Mouse (Mus musculus) bone marrow, adult 2 months (tissue): ENCODE results near the gene Slc4a11. TPM values are rescaled to one million over a fixed set of nuclear protein-coding genes. Genes with fewer than 3 reads are reported as not detected.

Source experiments
- H3K27ac ChIP-seq: fragments of 200-500 bp; 2 replicates; pipeline ENCODE4 v1.5.1; 2012; ENCODE audit warnings: low read depth, mild to moderate bottlenecking, control low read depth, inconsistent platforms, low read length; ENCODE audit not compliant: control insufficient read depth, poor library complexity, insufficient read depth
- H3K4me1 ChIP-seq: fragments of 200-500 bp; 2 replicates; pipeline ENCODE4 v1.6.1; 2011; ENCODE audit warnings: low read length; ENCODE audit not compliant: control insufficient read depth, insufficient read depth
- H3K4me3 ChIP-seq: fragments of 200-500 bp; replicated peaks from 2 replicates; pipeline ENCODE3; 2011; ENCODE audit warnings: mild to moderate bottlenecking, low read depth, low read length, control low read depth; ENCODE audit not compliant: control insufficient read depth
- CTCF ChIP-seq: fragments of 200-500 bp; IDR thresholded peaks from 2 replicates; pipeline ENCODE4 v1.5.1; 2011; ENCODE audit warnings: low read length, control low read depth; ENCODE audit not compliant: control insufficient read depth, insufficient read depth
- POLR2A ChIP-seq: fragments of 200-500 bp; IDR thresholded peaks from 2 replicates; pipeline ENCODE4 v1.6.1; 2011; ENCODE audit warnings: low read depth, mild to moderate bottlenecking, control low read depth, low read length, borderline replicate concordance; ENCODE audit not compliant: control insufficient read depth
- WGBS: fragments of 180-500 bp; shearing (Covaris S2); methylation state at CpG from one replicate; pipeline ENCODE4 v1.1.7; 2018; 5-methylcytosine and 5-hydroxymethylcytosine counted together
- polyA plus RNA-seq: library from polyadenylated mRNA; stranded (reverse); fragments of >200 nt; gene quantifications from 2 replicates; pipeline ENCODE4 v1.2.4, GENCODE M21; 2011; ENCODE audit warnings: low replicate concordance; ENCODE audit not compliant: missing spikeins, insufficient read depth, insufficient read length

Gene Slc4a11
- 0.54 and 2.5 TPM in 2 replicates for polyA plus RNA-seq

DNA sequence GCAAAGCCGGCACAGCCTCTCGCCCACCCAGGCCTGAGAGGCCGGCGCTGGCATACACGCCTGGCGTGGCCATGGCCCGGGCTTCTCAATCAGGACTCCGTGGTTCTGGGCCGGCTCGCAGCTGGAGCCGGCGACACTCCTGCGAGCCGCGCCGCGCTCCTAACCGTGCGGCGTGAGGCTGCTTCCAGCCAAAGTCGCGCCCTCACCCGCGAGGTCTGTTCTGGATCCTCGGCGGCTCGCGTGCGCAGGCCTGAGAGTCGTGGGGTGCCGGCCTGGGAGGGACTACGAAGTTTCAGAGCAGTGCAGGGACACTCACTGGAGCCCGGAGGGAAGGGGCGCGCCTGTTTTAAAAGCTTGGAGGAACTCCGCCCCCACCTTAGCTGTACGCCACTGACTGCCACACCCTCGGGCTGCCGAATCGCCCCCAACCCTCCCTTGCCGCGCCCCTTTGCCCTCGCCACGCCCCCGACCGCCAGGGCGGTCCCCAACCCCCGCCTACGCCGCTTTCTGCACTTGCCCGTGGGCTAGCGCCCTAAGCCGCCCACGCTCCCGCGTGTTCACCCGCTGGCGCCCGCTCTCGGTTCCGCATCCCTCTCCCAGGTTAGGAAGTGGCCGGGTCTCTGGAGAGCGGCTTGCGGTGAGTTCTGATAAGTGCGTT is at the start of gene Slc4a11:
TSS of gene Slc4a11 (minus strand) at position 367 of the 658 bp plus-strand sequence.
- peak within 1 kb of the TSS; percentile 14 for H3K4me3 ChIP-seq
- TF ChIP-seq CTCF (no peak), POLR2A (no peak; the same call in 1 of the 2 replicates)
- H3K4me1 ChIP-seq = no peaks in the 10 kb centered on the region
- H3K27ac ChIP-seq = no peak within 1 kb of the TSS
- under 1% methylated on average over 65 of the region's 65 CpGs for WGBS

DNA sequence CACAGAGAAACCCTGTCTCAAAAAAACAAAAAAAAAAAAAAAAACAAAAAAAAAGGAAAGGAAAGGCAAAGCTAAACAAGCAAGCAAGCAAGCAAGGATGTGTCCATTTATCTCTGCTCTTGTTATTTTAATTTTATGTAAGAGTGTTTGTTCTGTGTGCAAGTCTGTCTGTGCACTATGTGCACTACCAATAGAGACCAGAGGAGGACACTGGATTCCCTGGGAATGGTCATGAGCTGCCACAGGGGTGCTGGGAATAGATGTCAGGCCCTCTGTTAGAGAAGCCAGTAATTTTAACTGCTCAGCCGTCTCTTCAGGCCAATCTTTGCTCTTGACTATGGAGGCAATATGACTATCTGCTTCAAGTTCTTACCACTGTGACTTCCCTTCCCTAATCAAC is 46.3 kb upstream of the Slc4a11 start:
- WGBS = 96% methylated on average over 1 of the region's 1 CpGs
- Histone ChIP-seq H3K4me3 (no peak overlapping the region), H3K27ac (no peak overlapping the region), H3K4me1 (no peaks in the 10 kb centered on the region; the same call in 1 of the 2 replicates)
- TF ChIP-seq POLR2A (no peak), CTCF (no peak)

DNA sequence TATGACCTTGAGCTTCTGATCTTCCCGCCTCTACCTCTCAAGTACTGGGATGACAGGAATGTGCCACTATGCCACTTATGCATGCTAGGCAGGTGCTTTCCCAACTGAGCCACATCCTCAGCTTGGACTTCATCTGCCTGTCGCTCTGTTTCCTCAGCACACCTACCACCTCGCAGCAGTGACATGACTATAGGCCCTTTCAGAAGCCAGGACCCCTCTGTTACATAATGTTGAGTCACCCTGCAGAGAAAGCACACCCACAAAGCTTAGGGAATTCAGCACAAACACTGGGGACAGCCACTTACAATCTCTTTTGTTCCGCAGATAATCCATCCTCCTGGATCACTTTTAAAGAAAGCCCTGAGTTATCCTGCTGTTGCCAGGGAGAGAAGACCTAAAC is 42.8 kb upstream of the Slc4a11 start:
- TF ChIP-seq CTCF = no peak
- TF ChIP-seq POLR2A = no peak
- Histone ChIP-seq H3K4me1 (no peaks in the 10 kb centered on the region; the same call in 1 of the 2 replicates), H3K4me3 (no peak overlapping the region), H3K27ac (no peak overlapping the region)
- 85% methylated on average over 4 of the region's 4 CpGs for WGBS

DNA sequence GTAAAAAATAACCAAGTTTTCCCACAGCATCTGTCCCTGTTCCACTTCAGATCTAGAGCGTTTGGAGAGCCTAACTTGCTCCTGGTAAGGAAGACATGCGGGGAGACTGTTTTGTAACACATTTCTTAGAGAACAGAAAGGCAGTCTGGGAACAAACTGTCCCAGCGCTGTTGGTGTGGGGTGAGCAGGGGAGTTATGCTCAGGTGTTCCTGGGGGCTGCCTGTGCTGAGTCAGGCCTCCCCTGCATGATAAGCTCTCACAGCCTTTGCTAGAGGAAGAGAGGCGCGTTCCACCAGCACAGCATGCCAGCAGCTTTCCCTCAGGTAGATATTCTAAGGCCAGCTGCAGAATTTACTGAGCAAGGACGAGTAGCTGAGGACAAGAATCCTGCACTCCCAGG is 40.7 kb upstream of the Slc4a11 start:
- H3K4me1 ChIP-seq = no peaks in the 10 kb centered on the region; the same call in 1 of the 2 replicates
- TF ChIP-seq CTCF (no peak), POLR2A (no peak)
- 88% methylated on average over 6 of the region's 6 CpGs for WGBS
- no peak overlapping the region for H3K27ac ChIP-seq
- H3K4me3 ChIP-seq = no peak overlapping the region

DNA sequence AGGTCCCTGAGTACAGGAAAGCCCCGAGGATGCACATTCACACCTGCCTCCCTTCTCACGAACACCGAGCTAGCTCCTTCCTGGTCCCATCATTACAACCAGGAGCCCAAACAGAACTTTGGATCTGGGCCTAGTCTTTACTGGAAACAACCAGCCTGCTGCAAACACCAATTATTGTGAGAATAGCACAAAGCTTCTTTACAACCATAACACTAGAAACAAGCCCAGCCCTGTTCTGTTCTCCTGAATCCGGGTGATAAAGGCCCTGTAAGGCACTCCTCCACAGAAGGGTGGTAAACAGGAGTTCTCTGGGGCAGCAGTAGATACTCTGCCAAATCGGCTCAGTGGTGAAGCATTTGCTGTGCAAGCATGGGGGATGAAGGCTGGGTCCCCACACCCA is 38.0 kb upstream of the Slc4a11 start:
- no peak for TF ChIP-seq POLR2A
- TF ChIP-seq CTCF = no peak
- 90% methylated on average over 5 of the region's 5 CpGs for WGBS
- no peaks in the 10 kb centered on the region for H3K4me1 ChIP-seq
- H3K4me3 ChIP-seq = no peak overlapping the region
- no peak overlapping the region for H3K27ac ChIP-seq

DNA sequence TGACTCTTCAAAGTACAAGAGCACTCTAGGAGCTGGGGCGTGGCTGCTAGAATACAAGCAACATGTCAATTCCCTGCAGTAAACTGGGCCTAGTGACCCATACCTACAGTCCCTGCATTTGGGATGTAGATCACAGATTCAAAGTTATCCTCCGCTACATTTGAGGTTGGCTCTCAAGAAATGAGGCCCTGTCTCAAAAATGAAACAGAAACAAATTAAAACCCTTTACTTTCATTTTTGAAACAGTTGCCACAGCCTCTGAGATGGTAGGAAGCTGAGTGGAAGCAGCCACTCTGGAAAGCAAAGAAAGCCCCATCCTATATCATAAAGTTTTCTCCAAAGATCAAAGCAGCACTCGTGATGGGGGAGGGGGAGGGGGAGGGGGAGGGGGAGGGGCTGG is 36.1 kb upstream of the Slc4a11 start:
- 64% methylated on average over 3 of the region's 3 CpGs for WGBS

DNA sequence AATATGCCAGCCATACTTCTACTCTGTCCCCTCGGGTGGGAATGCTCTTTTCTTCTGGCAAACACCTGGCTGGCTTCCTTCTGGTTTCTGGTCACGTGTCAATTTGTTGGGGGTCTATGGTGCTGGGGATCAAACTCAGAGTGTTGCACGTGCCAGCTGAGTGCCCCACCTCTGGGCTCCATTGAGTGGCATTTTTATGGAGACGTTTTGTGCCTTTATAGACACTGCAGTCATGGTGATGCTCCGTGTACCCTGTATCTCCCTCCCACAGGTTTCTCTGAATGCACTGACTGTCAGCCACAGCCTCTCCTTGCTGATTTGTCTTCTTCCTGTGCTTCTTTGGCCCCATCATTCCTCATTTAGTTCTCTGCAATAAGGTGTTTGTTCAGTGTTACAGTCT is 34.5 kb upstream of the Slc4a11 start:
- Histone ChIP-seq H3K27ac (no peak overlapping the region), H3K4me3 (no peak overlapping the region)

More for the DNA sequence above, 36.1 kb upstream of the Slc4a11 start:
- no peak for TF ChIP-seq CTCF
- TF ChIP-seq POLR2A = no peak
- H3K27ac ChIP-seq = no peak overlapping the region
- H3K4me1 ChIP-seq = no peaks in the 10 kb centered on the region
- H3K4me3 ChIP-seq = no peak overlapping the region

DNA sequence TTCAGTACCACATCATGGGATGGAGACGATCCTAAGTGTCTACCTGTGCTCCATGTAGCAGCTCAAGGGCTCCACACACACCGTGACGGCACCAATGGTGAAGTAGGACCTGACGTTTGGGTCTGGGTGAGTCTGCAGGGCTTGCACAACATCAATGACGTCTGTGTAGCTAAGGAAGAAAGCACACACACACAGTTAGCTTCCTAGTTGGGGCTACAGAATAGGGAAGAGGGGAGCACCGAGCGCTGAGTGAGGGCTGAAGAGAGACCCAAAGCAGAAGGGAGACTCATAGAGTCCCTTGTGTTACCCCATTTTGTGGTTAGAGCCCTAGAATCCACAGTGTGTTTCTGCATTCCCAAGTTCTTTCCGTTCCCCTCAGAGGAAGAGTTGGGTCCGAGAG is 33.4 kb upstream of the Slc4a11 start:
- no peak overlapping the region for H3K4me3 ChIP-seq
- 60% methylated on average over 9 of the region's 9 CpGs for WGBS
- H3K4me1 ChIP-seq = no peaks in the 10 kb centered on the region
- no peak overlapping the region for H3K27ac ChIP-seq
- no peak for TF ChIP-seq CTCF
- TF ChIP-seq POLR2A = no peak

More for the DNA sequence above, 34.5 kb upstream of the Slc4a11 start:
- TF ChIP-seq CTCF = no peak
- no peak for TF ChIP-seq POLR2A
- H3K4me1 ChIP-seq = no peaks in the 10 kb centered on the region
- WGBS = 76% methylated on average over 5 of the region's 5 CpGs

DNA sequence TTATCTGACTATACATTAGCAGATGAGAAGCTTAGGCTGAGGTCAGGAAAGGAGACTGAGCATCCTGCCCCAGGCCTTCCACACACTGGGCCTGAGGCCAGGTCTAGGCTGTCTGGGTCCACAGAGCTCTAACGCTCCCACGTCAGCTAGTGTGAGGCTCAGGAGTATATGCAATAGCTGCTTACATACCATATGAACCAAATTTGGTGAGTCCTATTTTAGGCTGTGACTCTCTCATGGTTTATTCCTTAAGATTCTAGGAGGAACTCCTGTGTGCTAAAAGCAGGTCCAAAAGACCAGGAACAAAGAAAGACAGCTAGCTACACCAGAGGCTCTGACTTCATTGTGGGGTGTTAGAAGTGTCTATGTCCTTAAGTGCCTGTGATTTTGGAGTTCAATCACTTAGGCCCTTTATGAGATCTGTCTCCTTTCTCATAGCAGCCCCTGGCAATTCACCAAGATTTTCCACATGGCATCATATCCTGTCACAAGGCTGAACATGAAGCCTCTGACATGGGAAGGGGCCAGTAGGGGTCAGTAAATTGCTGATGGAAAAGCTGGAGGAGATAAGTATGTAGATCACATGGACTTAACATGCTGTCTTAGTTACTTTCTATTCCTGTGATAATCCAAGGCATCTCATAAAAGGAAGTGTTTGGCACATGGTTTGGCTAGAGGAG is 31.7 kb upstream of the Slc4a11 start:
- H3K4me1 ChIP-seq = no peaks in the 10 kb centered on the region
- H3K27ac ChIP-seq = no peak overlapping the region
- no peak for TF ChIP-seq POLR2A
- no peak for TF ChIP-seq CTCF
- H3K4me3 ChIP-seq = no peak overlapping the region
- WGBS = 75% methylated on average over 2 of the region's 2 CpGs
